Comparison of ENCODE assay signal across 10 mouse cellular contexts in genomic region chr6:146080546-146081512, GRCm38 (mm10).
A peak's percentile ranks its signal among the peaks of the same experiment; 100 is the strongest.
DNase-seq lines count a peak whose midpoint lies in the region; ATAC-seq and TF ChIP-seq lines count a peak whose summit lies in the region.
"Had no signal": no experiment of that assay in that cellular context is flagged by ENCODE, and none has a peak within 500 bp of the region (broad histone marks: within the 10 kb centered on the region; RNA-seq: fewer than 3 reads in every experiment).

No protein-coding gene starts in this region.

- no peaks in the 10 kb centered on the region for H3K27me3 ChIP-seq in kidney, embryonic 14.5 days (ENCODE audit: control insufficient read depth, insufficient read depth, low read length)
- no peaks in the 10 kb centered on the region for H3K27me3 ChIP-seq in CH12.LX (replicated peaks)
- H3K27me3 ChIP-seq: midbrain, embryonic 12.5 days had no signal

- no peak overlapping the region for H3K9ac ChIP-seq in kidney, embryonic 14.5 days (ENCODE audit: low read depth, low read length)
- H3K9ac ChIP-seq in CH12.LX (ENCODE audit: insufficient read depth, low read depth) = peak overlapping the region; percentile 72
- H3K9ac ChIP-seq: midbrain, embryonic 12.5 days had no signal

- TF ChIP-seq EP300 in CH12.LX (IDR thresholded peaks at IDR 0.05; ENCODE audit: low read length) = peak; percentile 91

- 63% methylated on average over 18 of the region's 18 CpGs for WGBS in kidney, embryonic 14.5 days

- H3K79me2 ChIP-seq in CH12.LX (replicated peaks; ENCODE audit: control insufficient read depth, extremely low read depth, insufficient read depth, poor library complexity, severe bottlenecking) = no peaks in the 10 kb centered on the region

- H3K27ac ChIP-seq in kidney, embryonic 14.5 days (ENCODE audit: low read depth, low read length) = no peak overlapping the region
- peak overlapping the region; percentile 100 for H3K27ac ChIP-seq in CH12.LX (ENCODE audit: insufficient read depth, low read depth)
- H3K27ac ChIP-seq: midbrain, embryonic 12.5 days had no signal

- 0 out of 2 replicates have a peak, but pooled peaks have one; percentile 28 for ATAC-seq in kidney, embryonic 14.5 days (ENCODE audit: low FRiP score, low TSS enrichment)
- ATAC-seq: intestine, postnatal 0 days had no signal

- no peaks in the 10 kb centered on the region; the same call in 1 of the 2 replicates for H3K9me3 ChIP-seq in kidney, embryonic 14.5 days (ENCODE audit: control insufficient read depth, low read length)
- peaks cover 9% of the 10 kb centered on the region for H3K9me3 ChIP-seq in CH12.LX (replicated peaks; ENCODE audit: low read length)
- H3K9me3 ChIP-seq: midbrain, embryonic 12.5 days had no signal

- peaks cover 7% of the 10 kb centered on the region for H3K4me1 ChIP-seq in kidney, embryonic 14.5 days (ENCODE audit: control insufficient read depth, insufficient read depth, low read length)
- peaks cover 21 to 66% of the 10 kb centered on the region in 2 experiments for H3K4me1 ChIP-seq in CH12.LX (ENCODE audit: control insufficient read depth in 1 of 2, insufficient read depth in 2 of 2)

- no peak; the same call in none of the 2 replicates for TF ChIP-seq RAD21 in CH12.LX (IDR thresholded peaks at IDR 0.05; ENCODE audit: low read depth, low read length)

- DNase-seq in kidney, postnatal 36 days = no peak
- peak; percentile 92 for DNase-seq in CD4-positive helper T cell, adult 2 months (ENCODE audit: low read depth, low spot score)
- peak; percentile 96 for DNase-seq in CH12.LX (ENCODE audit: extremely low read depth)
- peak; percentile 83 to 87 for DNase-seq in natural killer cell, adult 2 months (ENCODE audit: low spot score in 2 of 2)
- no peak for DNase-seq in layer of hippocampus, adult 18-20 months (ENCODE audit: low spot score in 2 of 2)
- DNase-seq in left cerebral cortex, postnatal 25 days (ENCODE audit: low spot score in 2 of 2) = no peak
- DNase-seq: cerebellum, adult 9-11 months had no signal

- intact Hi-C loops in left cerebral cortex, postnatal 25 days (cut with DNase I) = no loop called here

- H3K4me3 ChIP-seq in kidney, embryonic 14.5 days (ENCODE audit: low read length) = no peak overlapping the region
- H3K4me3 ChIP-seq in CH12.LX (replicated peaks in 1 of 3; ENCODE audit: low read depth in 2 of 3, low read length in 2 of 3, poor library complexity in 1 of 3) = peak overlapping the region; percentile 17 to 44 (median 26)
- H3K4me3 ChIP-seq: midbrain, embryonic 12.5 days had no signal

- no peak for TF ChIP-seq CTCF in CH12.LX (conservative IDR thresholded peaks at IDR 0.05 in 1 of 2, IDR thresholded peaks at IDR 0.05 in 1 of 2; ENCODE audit: low read depth in 2 of 2, low read length in 2 of 2)

- dilution Hi-C loops in CH12.LX (cut with MboI; ENCODE audit: extremely low pct_ligation_motif_present, extremely low pct_unique_long_range_greater_than_20kb, low sequenced_read_pairs) = no loop called here

- TF ChIP-seq POLR2A in CH12.LX (IDR thresholded peaks at IDR 0.05; ENCODE audit: low read depth, low read length) = peak; percentile 55; the same call in 1 of the 2 replicates

- in situ Hi-C loops in CH12.LX (cut with MboI; ENCODE audit: low pct_ligation_motif_present, low pct_unique_long_range_greater_than_20kb, low sequenced_read_pairs) = no loop called here

- H3K4me2 ChIP-seq in kidney, embryonic 14.5 days (replicated peaks; ENCODE audit: low read depth, low read length) = no peak overlapping the region
- peak overlapping the region; percentile 79 for H3K4me2 ChIP-seq in CH12.LX (ENCODE audit: insufficient read depth, low read depth, poor library complexity, severe bottlenecking)
- H3K4me2 ChIP-seq: midbrain, embryonic 12.5 days had no signal

- H3K36me3 ChIP-seq in kidney, embryonic 14.5 days (ENCODE audit: control insufficient read depth, insufficient read depth, low read length) = no peaks in the 10 kb centered on the region
- no peaks in the 10 kb centered on the region for H3K36me3 ChIP-seq in CH12.LX (replicated peaks in 1 of 2; ENCODE audit: control insufficient read depth in 1 of 2, insufficient read depth in 1 of 2, low read length in 1 of 2)
- H3K36me3 ChIP-seq: midbrain, embryonic 12.5 days had no signal

TF ChIP-seq in CH12.LX, 34 proteins besides CTCF, POLR2A, EP300 and RAD21:
- TF ChIP-seq TBP (conservative IDR thresholded peaks at IDR 0.05; ENCODE audit: low read depth, low read length) = 0 out of 2 replicates have a peak, but pooled peaks have one; percentile 60
- no peak for TF ChIP-seq PAX5 (IDR thresholded peaks at IDR 0.05; ENCODE audit: low read length)
- TF ChIP-seq CHD2 (IDR thresholded peaks at IDR 0.05; ENCODE audit: low read length) = peak; percentile 63
- TF ChIP-seq ZC3H11A (IDR thresholded peaks at IDR 0.05; ENCODE audit: low read depth, low read length) = no peak
- TF ChIP-seq GABPA (IDR thresholded peaks at IDR 0.05; ENCODE audit: insufficient replicate concordance, low read depth, low read length) = no peak
- peak; percentile 93 for TF ChIP-seq BHLHE40 (IDR thresholded peaks at IDR 0.05; ENCODE audit: low read depth, low read length)
- peak; percentile 80 for TF ChIP-seq RCOR1 (conservative IDR thresholded peaks at IDR 0.05; ENCODE audit: low read depth, low read length)
- peak; percentile 83 for TF ChIP-seq ZNF384 (IDR thresholded peaks at IDR 0.05; ENCODE audit: low read depth, low read length)
- TF ChIP-seq JUN (IDR thresholded peaks at IDR 0.05; ENCODE audit: insufficient read depth, low read depth, low read length) = peak; percentile 66
- peak; percentile 89 for TF ChIP-seq ETS1 (conservative IDR thresholded peaks at IDR 0.05; ENCODE audit: low read depth, low read length)
- no peak for TF ChIP-seq ZKSCAN1 (IDR thresholded peaks at IDR 0.05; ENCODE audit: borderline replicate concordance, low read depth, low read length)
- TF ChIP-seq USF1 (IDR thresholded peaks at IDR 0.05; ENCODE audit: low read depth, low read length) = no peak
- no peak for TF ChIP-seq ZMIZ1 (IDR thresholded peaks at IDR 0.05; ENCODE audit: low read depth, low read length)
- TF ChIP-seq KAT2A (IDR thresholded peaks at IDR 0.05; ENCODE audit: insufficient replicate concordance, low read length) = 0 out of 2 replicates have a peak, but pooled peaks have one; percentile 41
- peak; percentile 74; the same call in 1 of the 2 replicates for TF ChIP-seq MEF2A (IDR thresholded peaks at IDR 0.05; ENCODE audit: borderline replicate concordance, low read depth, low read length)
- TF ChIP-seq HCFC1 (IDR thresholded peaks at IDR 0.05; ENCODE audit: low read depth, low read length) = peak; percentile 39; the same call in 1 of the 2 replicates
- no peak; the same call in 1 of the 2 replicates for TF ChIP-seq MXI1 (IDR thresholded peaks at IDR 0.05; ENCODE audit: low read depth, low read length)
- TF ChIP-seq NRF1 (IDR thresholded peaks at IDR 0.05; ENCODE audit: low read depth, low read length) = no peak
- peak; percentile 69 for TF ChIP-seq MAX (IDR thresholded peaks at IDR 0.05; ENCODE audit: low read length)
- no peak for TF ChIP-seq POLR2AphosphoS2 (IDR thresholded peaks at IDR 0.05; ENCODE audit: low read depth, low read length)
- TF ChIP-seq E2F4 (IDR thresholded peaks at IDR 0.05; ENCODE audit: insufficient replicate concordance, low read depth, low read length) = no peak
- no peak for TF ChIP-seq USF2 (conservative IDR thresholded peaks at IDR 0.05; ENCODE audit: low read depth, low read length)
- peak; percentile 65; the same call in 1 of the 2 replicates for TF ChIP-seq MYC (IDR thresholded peaks at IDR 0.05; ENCODE audit: low read depth, low read length)
- TF ChIP-seq ELF1 (IDR thresholded peaks at IDR 0.05; ENCODE audit: low read depth, low read length) = 0 out of 2 replicates have a peak, but pooled peaks have one; percentile 13
- no peak for TF ChIP-seq CHD1 (IDR thresholded peaks at IDR 0.05; ENCODE audit: low read depth, low read length)
- TF ChIP-seq JUND (conservative IDR thresholded peaks at IDR 0.05; ENCODE audit: low read depth, low read length) = peak; percentile 81
- TF ChIP-seq IRF4 (IDR thresholded peaks at IDR 0.05; ENCODE audit: low read depth, low read length) = peak; percentile 95
- peak; percentile 82 for TF ChIP-seq TCF12 (IDR thresholded peaks at IDR 0.05; ENCODE audit: low read depth, low read length)
- peak; percentile 80; the same call in 1 of the 2 replicates for TF ChIP-seq SIN3A (IDR thresholded peaks at IDR 0.05; ENCODE audit: low read length)
- peak; percentile 43; the same call in 1 of the 2 replicates for TF ChIP-seq NELFE (IDR thresholded peaks at IDR 0.05; ENCODE audit: low read depth, low read length)
- 0 out of 2 replicates have a peak, but pooled peaks have one; percentile 13 for TF ChIP-seq UBTF (IDR thresholded peaks at IDR 0.05; ENCODE audit: low read depth, low read length)
- TF ChIP-seq SMC3 (IDR thresholded peaks at IDR 0.05; ENCODE audit: low read depth, low read length) = peak; percentile 18; the same call in 1 of the 2 replicates
- TF ChIP-seq MAZ (IDR thresholded peaks at IDR 0.05; ENCODE audit: low read depth, low read length) = peak; percentile 1; the same call in 1 of the 2 replicates
- peak; percentile 54; the same call in 1 of the 2 replicates for TF ChIP-seq MAFK (IDR thresholded peaks at IDR 0.05; ENCODE audit: insufficient replicate concordance, low read length)

Comparison
In these comparisons a context has a peak if more than half of its experiments do, and no peak if none do; other contexts are left out.
1. DNase-seq: peak in CD4-positive helper T cell, adult 2 months (single experiment), CH12.LX (single experiment) and natural killer cell, adult 2 months (2 of 2); none in kidney, postnatal 36 days (0 of 2), layer of hippocampus, adult 18-20 months (0 of 2) and left cerebral cortex, postnatal 25 days (0 of 2).